Mouse (Mus musculus) myocyte (in vitro differentiated cells): ENCODE data around the gene Napsa. TPM values are rescaled to one million over a fixed set of nuclear protein-coding genes. Genes with fewer than 3 reads are reported as not detected.

Source experiments
- H3K27me3 ChIP-seq: one replicate; pipeline ENCODE4 v1.6.1; 2011; ENCODE audit not compliant: control insufficient read depth, insufficient read depth, insufficient read length
- H3K36me3 ChIP-seq: one replicate; pipeline ENCODE4 v1.6.1; 2011; ENCODE audit not compliant: control insufficient read depth, insufficient read depth
- H3K4me2 ChIP-seq: one replicate; pipeline ENCODE4 v1.6.1; 2011; ENCODE audit warnings: low read depth, control low read depth
- H3K4me3 ChIP-seq: one replicate; pipeline ENCODE4 v1.5.1; 2011; ENCODE audit warnings: mild to moderate bottlenecking, control low read depth, moderate library complexity
- H3K79me2 ChIP-seq: one replicate; pipeline ENCODE4 v1.6.1; 2011; ENCODE audit not compliant: control insufficient read depth, insufficient read depth
- H3ac ChIP-seq: one replicate; pipeline ENCODE4 v1.6.1; 2011; ENCODE audit not compliant: control insufficient read depth, insufficient read length
- CEBPB ChIP-seq: IDR thresholded peaks from 2 replicates; pipeline ENCODE4 v1.6.1; 2011; ENCODE audit warnings: mild to moderate bottlenecking, moderate library complexity; ENCODE audit not compliant: poor library complexity, insufficient read depth, severe bottlenecking
- E2F4 ChIP-seq: IDR thresholded peaks from one replicate; pipeline ENCODE4 v1.6.1; 2011; ENCODE audit warnings: mild to moderate bottlenecking, control low read depth, moderate library complexity; ENCODE audit not compliant: insufficient read depth
- MAX ChIP-seq: IDR thresholded peaks from one replicate; pipeline ENCODE4 v1.6.1; 2011; ENCODE audit warnings: low read depth, mild to moderate bottlenecking, control low read depth
- MYOD1 ChIP-seq, 3 experiments: IDR thresholded peaks; one replicate each; pipeline ENCODE4 v1.6.1; 2011; ENCODE audit warnings: control low read depth in 2 of 3, low read depth in 2 of 3, mild to moderate bottlenecking in 2 of 3, moderate library complexity in 1 of 3; ENCODE audit not compliant: insufficient read length in 2 of 3, control insufficient read depth in 1 of 3
- MYOG ChIP-seq, 3 experiments: IDR thresholded peaks; one replicate each; pipeline ENCODE4 v1.6.1; 2011; ENCODE audit warnings: control low read depth in 2 of 3, low read depth in 2 of 3, mild to moderate bottlenecking in 2 of 3; ENCODE audit not compliant: insufficient read length in 2 of 3, control insufficient read depth in 1 of 3, insufficient read depth in 1 of 3
- POLR2A ChIP-seq: IDR thresholded peaks from one replicate; pipeline ENCODE4 v1.6.1; 2011; ENCODE audit warnings: low read depth, mild to moderate bottlenecking, control low read depth, moderate library complexity; ENCODE audit not compliant: insufficient read length
- POLR2AphosphoS2 ChIP-seq: IDR thresholded peaks from one replicate; pipeline ENCODE4 v1.6.1; 2011; ENCODE audit warnings: low read depth, control low read depth; ENCODE audit not compliant: insufficient read length
- REST ChIP-seq: IDR thresholded peaks from one replicate; pipeline ENCODE4 v1.6.1; 2011; ENCODE audit warnings: mild to moderate bottlenecking, control low read depth, moderate library complexity; ENCODE audit not compliant: insufficient read depth, insufficient read length
- SRF ChIP-seq: IDR thresholded peaks from one replicate; pipeline ENCODE4 v1.6.1; 2011; ENCODE audit warnings: low read depth; ENCODE audit not compliant: control insufficient read depth, insufficient read length
- TCF12 ChIP-seq: IDR thresholded peaks from one replicate; pipeline ENCODE4 v1.6.1; 2011; ENCODE audit warnings: mild to moderate bottlenecking, control low read depth; ENCODE audit not compliant: poor library complexity, insufficient read depth, severe bottlenecking
- TCF3 ChIP-seq: IDR thresholded peaks from one replicate; pipeline ENCODE4 v1.6.1; 2011; ENCODE audit warnings: low read depth, control low read depth; ENCODE audit not compliant: insufficient read length
- USF1 ChIP-seq: IDR thresholded peaks from one replicate; pipeline ENCODE4 v1.6.1; 2011; ENCODE audit warnings: low read depth, mild to moderate bottlenecking, control low read depth, moderate library complexity
- polyA plus RNA-seq: library from polyadenylated mRNA; unstranded; fragments of >200 nt; fragmentation: generic; extraction: Trizol; gene quantifications from one replicate; pipeline ENCODE4 v1.2.1, GENCODE M21; 2012; ENCODE audit warnings: missing spikeins

The Napsa gene
- polyA plus RNA-seq, 1 experiment, result not detected

GRCm38 (mm10) chr7:44594291-44594690, 22.1 kb downstream of the Napsa start:
- no peak for TF ChIP-seq MAX
- no peak for TF ChIP-seq POLR2A
- TF ChIP-seq TCF12, result no peak
- TF ChIP-seq REST, result no peak
- TF ChIP-seq POLR2AphosphoS2, result no peak
- no peak for TF ChIP-seq MYOD1 (IDR thresholded peaks at IDR 0.05; ENCODE audit: control insufficient read depth in 1 of 3, insufficient read length in 2 of 3, low read depth in 2 of 3)
- TF ChIP-seq E2F4, result no peak
- no peak for TF ChIP-seq MYOG (IDR thresholded peaks at IDR 0.05; ENCODE audit: control insufficient read depth in 1 of 3, insufficient read depth in 1 of 3, insufficient read length in 2 of 3, low read depth in 2 of 3)
- no peak for TF ChIP-seq CEBPB
- TF ChIP-seq TCF3, result no peak
- TF ChIP-seq SRF, result no peak
- no peak for TF ChIP-seq USF1
- Histone ChIP-seq H3K4me2 (no peak overlapping the region), H3K4me3 (no peak overlapping the region), H3ac (no peak overlapping the region), H3K27me3 (peaks cover 63% of the 10 kb centered on the region), H3K79me2 (no peaks in the 10 kb centered on the region), H3K36me3 (no peaks in the 10 kb centered on the region)

GRCm38 (mm10) chr7:44595131-44595561, 23.0 kb downstream of the Napsa start:
- Histone ChIP-seq H3K36me3 (no peaks in the 10 kb centered on the region), H3K79me2 (no peaks in the 10 kb centered on the region), H3K27me3 (peaks cover 69% of the 10 kb centered on the region), H3ac (no peak overlapping the region), H3K4me2 (no peak overlapping the region), H3K4me3 (no peak overlapping the region)
- TF ChIP-seq POLR2AphosphoS2 (no peak), MYOD1 (IDR thresholded peaks at IDR 0.05; ENCODE audit: control insufficient read depth in 1 of 3, insufficient read length in 2 of 3, low read depth in 2 of 3) (no peak), MAX (no peak), MYOG (IDR thresholded peaks at IDR 0.05; ENCODE audit: control insufficient read depth in 1 of 3, insufficient read depth in 1 of 3, insufficient read length in 2 of 3, low read depth in 2 of 3) (no peak), E2F4 (no peak), TCF3 (no peak), REST (no peak), CEBPB (no peak), SRF (no peak), USF1 (no peak), TCF12 (no peak), POLR2A (no peak)

DNA sequence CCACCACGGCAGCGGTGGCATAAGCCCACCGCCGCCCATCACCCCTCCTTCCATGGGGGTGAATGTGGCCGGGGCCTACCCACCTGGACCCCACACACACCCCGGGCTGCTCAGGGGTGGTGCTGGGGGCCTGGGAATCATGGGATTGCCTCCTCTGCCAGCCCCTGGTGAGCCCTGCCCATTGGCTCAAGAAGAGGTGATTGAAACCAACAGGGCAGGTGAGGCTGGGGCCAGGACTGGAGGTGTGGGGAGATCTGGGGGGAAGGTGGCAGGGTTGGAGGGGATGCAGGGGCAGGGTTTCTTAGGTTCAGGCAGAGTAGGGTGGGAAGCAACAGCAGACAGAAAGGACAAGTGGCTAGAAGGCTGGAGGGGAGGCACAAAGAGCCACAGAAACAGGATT, 23.9 kb downstream of the Napsa start:
- Histone ChIP-seq H3ac (no peak overlapping the region), H3K4me3 (no peak overlapping the region), H3K79me2 (no peaks in the 10 kb centered on the region), H3K27me3 (peaks cover 66% of the 10 kb centered on the region), H3K36me3 (no peaks in the 10 kb centered on the region), H3K4me2 (no peak overlapping the region)
- no peak for TF ChIP-seq USF1
- no peak for TF ChIP-seq E2F4
- no peak for TF ChIP-seq MYOG (IDR thresholded peaks at IDR 0.05; ENCODE audit: control insufficient read depth in 1 of 3, insufficient read depth in 1 of 3, insufficient read length in 2 of 3, low read depth in 2 of 3)
- no peak for TF ChIP-seq TCF3
- TF ChIP-seq TCF12, result no peak
- no peak for TF ChIP-seq SRF
- no peak for TF ChIP-seq REST
- TF ChIP-seq POLR2AphosphoS2, result no peak
- no peak for TF ChIP-seq POLR2A
- no peak for TF ChIP-seq MYOD1 (IDR thresholded peaks at IDR 0.05; ENCODE audit: control insufficient read depth in 1 of 3, insufficient read length in 2 of 3, low read depth in 2 of 3)
- no peak for TF ChIP-seq MAX
- TF ChIP-seq CEBPB, result no peak

DNA sequence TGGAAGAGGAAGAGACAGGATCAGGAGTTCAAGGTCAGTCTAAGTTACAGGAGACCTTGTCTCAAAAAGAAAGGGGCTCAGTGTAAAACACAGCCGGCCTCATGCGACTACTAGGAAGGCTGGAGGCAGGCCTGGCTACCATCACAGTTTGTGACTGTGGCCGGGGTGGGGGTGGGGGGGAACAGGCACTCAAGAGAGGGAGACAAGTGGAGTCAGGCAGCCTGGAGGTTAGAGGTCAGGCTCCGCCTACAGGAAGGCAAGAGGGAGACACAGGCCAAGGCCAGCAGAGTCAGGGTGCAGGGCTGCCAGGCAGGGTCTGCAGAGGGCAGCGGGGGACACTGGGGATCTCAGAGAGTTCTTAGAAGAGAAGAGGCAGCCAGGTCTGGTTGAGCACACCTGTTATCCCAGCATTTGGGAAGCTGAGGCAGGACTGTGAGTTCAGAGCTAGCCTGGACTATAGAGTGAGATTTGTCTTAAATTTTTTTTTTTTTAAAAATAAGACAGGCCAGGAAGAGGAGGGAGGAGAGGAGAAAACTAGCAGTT, 24.9 kb downstream of the Napsa start:
- no peak overlapping the region for H3K4me2 ChIP-seq
- H3K4me3 ChIP-seq, result no peak overlapping the region
- no peak overlapping the region for H3ac ChIP-seq
- TF ChIP-seq MYOG (IDR thresholded peaks at IDR 0.05; ENCODE audit: control insufficient read depth in 1 of 3, insufficient read depth in 1 of 3, insufficient read length in 2 of 3, low read depth in 2 of 3) (no peak), SRF (no peak), MYOD1 (IDR thresholded peaks at IDR 0.05; ENCODE audit: control insufficient read depth in 1 of 3, insufficient read length in 2 of 3, low read depth in 2 of 3) (no peak), USF1 (no peak), MAX (no peak)
- H3K79me2 ChIP-seq, result no peaks in the 10 kb centered on the region
- H3K36me3 ChIP-seq, result no peaks in the 10 kb centered on the region
- H3K27me3 ChIP-seq, result peaks cover 66% of the 10 kb centered on the region

DNA sequence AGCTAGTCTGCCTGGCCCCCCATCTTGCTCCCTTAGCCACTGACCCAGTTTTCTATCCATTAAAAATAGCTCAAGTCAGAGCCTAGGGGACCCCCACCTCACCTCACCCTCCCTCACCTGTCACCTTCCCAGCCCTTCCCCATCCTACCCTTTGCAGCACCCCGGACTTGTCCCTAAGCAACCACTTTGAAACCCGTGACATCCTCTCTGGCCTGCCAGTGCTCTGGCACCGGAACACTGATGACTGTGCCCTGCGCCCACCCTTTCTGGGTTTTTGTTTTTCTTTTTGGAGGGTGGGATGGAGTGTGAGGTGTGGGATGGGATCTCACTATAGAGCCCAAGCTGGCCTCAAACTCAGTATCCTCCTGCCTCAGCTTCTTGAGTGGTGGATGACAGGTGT, 25.5 kb downstream of the Napsa start:
- H3K4me3 ChIP-seq, result no peak overlapping the region
- no peak for TF ChIP-seq E2F4
- TF ChIP-seq MYOG (IDR thresholded peaks at IDR 0.05; ENCODE audit: control insufficient read depth in 1 of 3, insufficient read depth in 1 of 3, insufficient read length in 2 of 3, low read depth in 2 of 3), result no peak
- no peak for TF ChIP-seq POLR2AphosphoS2
- TF ChIP-seq CEBPB, result no peak
- TF ChIP-seq MYOD1 (IDR thresholded peaks at IDR 0.05; ENCODE audit: control insufficient read depth in 1 of 3, insufficient read length in 2 of 3, low read depth in 2 of 3), result no peak
- no peak for TF ChIP-seq REST
- TF ChIP-seq TCF12, result no peak
- TF ChIP-seq TCF3, result no peak
- no peak for TF ChIP-seq USF1
- no peak for TF ChIP-seq MAX
- no peak for TF ChIP-seq SRF
- TF ChIP-seq POLR2A, result no peak
- H3ac ChIP-seq, result no peak overlapping the region
- H3K27me3 ChIP-seq, result peaks cover 72% of the 10 kb centered on the region
- H3K79me2 ChIP-seq, result no peaks in the 10 kb centered on the region
- H3K4me2 ChIP-seq, result no peak overlapping the region
- no peaks in the 10 kb centered on the region for H3K36me3 ChIP-seq
